Mouse (Mus musculus) C2C12 (cell line): ENCODE data around the gene Trp53i11.

Experiments
- CEBPB ChIP-seq: IDR thresholded peaks from one replicate; pipeline ENCODE4 v1.6.1; 2011; ENCODE audit warnings: low read depth, mild to moderate bottlenecking, control low read depth, moderate library complexity
- CTCF ChIP-seq: IDR thresholded peaks from one replicate; pipeline ENCODE4 v1.5.1; 2011; ENCODE audit not compliant: control insufficient read depth, insufficient read depth, insufficient read length
- MAX ChIP-seq: IDR thresholded peaks from one replicate; pipeline ENCODE4 v1.6.1; 2011; ENCODE audit warnings: mild to moderate bottlenecking, control low read depth
- USF1 ChIP-seq: IDR thresholded peaks from one replicate; pipeline ENCODE4 v1.6.1; 2011; ENCODE audit warnings: low read depth, mild to moderate bottlenecking, control low read depth, moderate library complexity

DNA sequence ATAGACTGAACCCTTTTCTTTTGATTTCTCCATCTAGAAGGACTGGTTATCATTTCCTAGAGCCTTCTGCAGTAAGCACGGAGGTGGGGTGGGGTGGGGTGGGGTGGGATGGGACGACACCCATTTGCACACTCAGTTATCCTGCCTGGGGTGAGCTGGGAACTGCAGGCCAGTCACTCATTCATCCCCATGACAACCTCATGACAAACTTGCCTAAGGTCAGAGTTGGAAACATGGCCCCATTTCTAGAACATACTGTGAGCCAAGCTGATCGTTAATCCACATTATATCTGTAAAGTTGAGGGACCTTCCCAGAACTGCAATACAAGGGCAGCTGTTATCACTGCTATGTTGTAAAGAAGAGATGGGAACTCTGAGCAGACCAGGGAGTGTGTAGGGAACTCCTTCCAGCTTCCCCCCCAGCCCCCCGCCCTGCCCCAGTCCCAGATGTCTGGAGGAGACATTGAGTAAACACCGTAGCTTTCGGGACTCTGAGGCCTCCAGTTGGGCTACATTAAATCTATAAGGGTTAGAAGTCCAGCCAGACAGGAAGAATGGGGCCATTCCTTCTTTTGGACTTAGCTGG lies 23.5 kb upstream of the Trp53i11 start:
- TF ChIP-seq CEBPB (no peak), CTCF (no peak), USF1 (no peak), MAX (no peak)
